Mouse (Mus musculus) MEL (cell line): ENCODE data around the gene 1700006A11Rik.

Experiments
- BHLHE40 ChIP-seq: IDR thresholded peaks from 2 replicates; pipeline ENCODE4 v1.6.1; 2012; ENCODE audit warnings: low read depth, mild to moderate bottlenecking, inconsistent platforms, low read length, improper control_type of control experiment, borderline replicate concordance
- CTCF ChIP-seq, 3 experiments: IDR thresholded peaks in 2 of 3; conservative IDR thresholded peaks in 1 of 3; 2 replicates each; pipeline ENCODE4 v1.5.1; 2011 to 2012; ENCODE audit warnings: low read length in 3 of 3, low read depth in 2 of 3, mild to moderate bottlenecking in 2 of 3, improper control_type of control experiment in 1 of 3, inconsistent platforms in 1 of 3, mixed read lengths in 1 of 3, moderate library complexity in 1 of 3; ENCODE audit not compliant: control insufficient read depth in 1 of 3, insufficient read depth in 1 of 3, poor library complexity in 1 of 3, severe bottlenecking in 1 of 3
- EP300 ChIP-seq, 2 experiments: IDR thresholded peaks; 2 replicates each; pipeline ENCODE4 v1.6.1; 2011; ENCODE audit warnings: improper control_type of control experiment in 2 of 2, low read length in 2 of 2, low read depth in 1 of 2, mild to moderate bottlenecking in 1 of 2
- ETS1 ChIP-seq: IDR thresholded peaks from 2 replicates; pipeline ENCODE4 v1.6.1; 2012; ENCODE audit warnings: low read depth, mild to moderate bottlenecking, inconsistent platforms, low read length, improper control_type of control experiment, moderate library complexity
- GATA1 ChIP-seq: IDR thresholded peaks from 2 replicates; pipeline ENCODE4 v1.6.1; 2011; ENCODE audit warnings: low read depth, low read length, improper control_type of control experiment
- MAX ChIP-seq: IDR thresholded peaks from 2 replicates; pipeline ENCODE4 v1.6.1; 2011; ENCODE audit warnings: low read length, improper control_type of control experiment
- MAZ ChIP-seq: IDR thresholded peaks from 2 replicates; pipeline ENCODE4 v1.6.1; 2012; ENCODE audit warnings: low read depth, mild to moderate bottlenecking, inconsistent platforms, low read length, improper control_type of control experiment
- MEF2A ChIP-seq: IDR thresholded peaks from 2 replicates; pipeline ENCODE4 v1.6.1; 2014; ENCODE audit warnings: low read depth, mild to moderate bottlenecking, inconsistent platforms, low read length, improper control_type of control experiment; ENCODE audit not compliant: poor library complexity, insufficient replicate concordance, severe bottlenecking; ENCODE audit errors: extremely low read depth
- MYC ChIP-seq: IDR thresholded peaks from 2 replicates; pipeline ENCODE4 v1.6.1; 2011; ENCODE audit warnings: low read depth, mild to moderate bottlenecking, low read length, improper control_type of control experiment, moderate library complexity
- POLR2A ChIP-seq, 2 experiments: IDR thresholded peaks; 2 replicates each; pipeline ENCODE4 v1.6.1; 2011 to 2012; ENCODE audit warnings: low read length in 2 of 2, mild to moderate bottlenecking in 2 of 2, control low read depth in 1 of 2, improper control_type of control experiment in 1 of 2, low read depth in 1 of 2, moderate library complexity in 1 of 2; ENCODE audit not compliant: control insufficient read depth in 1 of 2, insufficient read depth in 1 of 2, poor library complexity in 1 of 2
- POLR2AphosphoS5 ChIP-seq: IDR thresholded peaks from 2 replicates; pipeline ENCODE4 v1.6.1; 2012; ENCODE audit warnings: low read depth, borderline replicate concordance, mild to moderate bottlenecking, inconsistent platforms, low read length, moderate library complexity, mixed read lengths
- SMC3 ChIP-seq: IDR thresholded peaks from 2 replicates; pipeline ENCODE4 v1.6.1; 2011; ENCODE audit warnings: low read depth, low read length, improper control_type of control experiment
- ZC3H11A ChIP-seq: IDR thresholded peaks from 2 replicates; pipeline ENCODE4 v1.6.1; 2012; ENCODE audit warnings: low read depth, mild to moderate bottlenecking, inconsistent platforms, low read length, improper control_type of control experiment
- ZMIZ1 ChIP-seq: IDR thresholded peaks from 2 replicates; pipeline ENCODE4 v1.6.1; 2012; ENCODE audit warnings: low read depth, mild to moderate bottlenecking, inconsistent platforms, low read length, improper control_type of control experiment, moderate library complexity

- TF ChIP-seq ETS1: no peak
- TF ChIP-seq POLR2AphosphoS5: no peak
- TF ChIP-seq GATA1: no peak
- TF ChIP-seq MAX: no peak
- no peak for TF ChIP-seq CTCF (IDR thresholded peaks at IDR 0.05 in 2 of 3, conservative IDR thresholded peaks at IDR 0.05 in 1 of 3; ENCODE audit: control insufficient read depth in 1 of 3, insufficient read depth in 1 of 3, low read depth in 2 of 3, low read length in 3 of 3, poor library complexity in 1 of 3, severe bottlenecking in 1 of 3)
- TF ChIP-seq BHLHE40: no peak
- TF ChIP-seq MEF2A: no peak
- TF ChIP-seq MAZ: no peak
- TF ChIP-seq ZC3H11A: no peak
- no peak for TF ChIP-seq MYC
- no peak for TF ChIP-seq EP300 (IDR thresholded peaks at IDR 0.05; ENCODE audit: low read depth in 1 of 2, low read length in 2 of 2)
- TF ChIP-seq SMC3: no peak
- no peak for TF ChIP-seq ZMIZ1
- no peak for TF ChIP-seq POLR2A (IDR thresholded peaks at IDR 0.05; ENCODE audit: control insufficient read depth in 1 of 2, insufficient read depth in 1 of 2, low read depth in 1 of 2, low read length in 2 of 2, poor library complexity in 1 of 2)
Measured at GRCm38 (mm10) chr3:124392201-124392600, 33.6 kb downstream of the 1700006A11Rik start.
